Mouse (Mus musculus): ENCODE results near the gene Hoxd11. TPM values are rescaled to one million over a fixed set of nuclear protein-coding genes. Genes with fewer than 3 reads are reported as not detected.

Hoxd11 gene
- polyA plus RNA-seq, 1 experiment: 2.8 TPM

GRCm38 (mm10) chr2:74705467-74706089 lies 26.2 kb downstream of the Hoxd11 start:
- TF ChIP-seq CTCF (IDR thresholded peaks at IDR 0.05; ENCODE audit: borderline replicate concordance, insufficient read depth, low read length): no peak
- TF ChIP-seq POLR2A (IDR thresholded peaks at IDR 0.05; ENCODE audit: low read depth, low read length): no peak; the same call in 1 of the 2 replicates
- peak overlapping the region; percentile 26 for H3K4me3 ChIP-seq (ENCODE audit: insufficient read depth, low read length)
- H3K27ac ChIP-seq (ENCODE audit: insufficient read depth, low read length): peak overlapping the region; percentile 28; the same call in 1 of the 2 replicates
- no peaks in the 10 kb centered on the region for H3K4me1 ChIP-seq (ENCODE audit: control insufficient read depth, insufficient read depth, low read length)

GRCm38 (mm10) chr2:74706393-74706960 lies 27.1 kb downstream of the Hoxd11 start:
- Histone ChIP-seq H3K27ac (ENCODE audit: insufficient read depth, low read length) (no peak overlapping the region), H3K4me3 (ENCODE audit: insufficient read depth, low read length) (peak overlapping the region; percentile 26), H3K4me1 (ENCODE audit: control insufficient read depth, insufficient read depth, low read length) (no peaks in the 10 kb centered on the region)
- no peak for TF ChIP-seq CTCF (IDR thresholded peaks at IDR 0.05; ENCODE audit: borderline replicate concordance, insufficient read depth, low read length)
- no peak for TF ChIP-seq POLR2A (IDR thresholded peaks at IDR 0.05; ENCODE audit: low read depth, low read length)

- no peaks in the 10 kb centered on the region for H3K4me1 ChIP-seq (ENCODE audit: control insufficient read depth, insufficient read depth, low read length)
- no peak overlapping the region for H3K4me3 ChIP-seq (ENCODE audit: insufficient read depth, low read length)
- no peak for TF ChIP-seq POLR2A (IDR thresholded peaks at IDR 0.05; ENCODE audit: low read depth, low read length)
- TF ChIP-seq CTCF (IDR thresholded peaks at IDR 0.05; ENCODE audit: borderline replicate concordance, insufficient read depth, low read length): no peak
- H3K27ac ChIP-seq (ENCODE audit: insufficient read depth, low read length): no peak overlapping the region
Measured at GRCm38 (mm10) chr2:74707599-74707998, 28.2 kb downstream of the Hoxd11 start.

- Histone ChIP-seq H3K27ac (ENCODE audit: insufficient read depth, low read length) (no peak overlapping the region), H3K4me3 (ENCODE audit: insufficient read depth, low read length) (no peak overlapping the region), H3K4me1 (ENCODE audit: control insufficient read depth, insufficient read depth, low read length) (no peaks in the 10 kb centered on the region)
- TF ChIP-seq CTCF (IDR thresholded peaks at IDR 0.05; ENCODE audit: borderline replicate concordance, insufficient read depth, low read length): no peak
- no peak for TF ChIP-seq POLR2A (IDR thresholded peaks at IDR 0.05; ENCODE audit: low read depth, low read length)
Measured at GRCm38 (mm10) chr2:74708676-74709075, 29.3 kb downstream of the Hoxd11 start.

- no peak for TF ChIP-seq POLR2A (IDR thresholded peaks at IDR 0.05; ENCODE audit: low read depth, low read length)
- TF ChIP-seq CTCF (IDR thresholded peaks at IDR 0.05; ENCODE audit: borderline replicate concordance, insufficient read depth, low read length): no peak
- Histone ChIP-seq H3K27ac (ENCODE audit: insufficient read depth, low read length) (no peak overlapping the region), H3K4me1 (ENCODE audit: control insufficient read depth, insufficient read depth, low read length) (no peaks in the 10 kb centered on the region), H3K4me3 (ENCODE audit: insufficient read depth, low read length) (no peak overlapping the region)
Measured at GRCm38 (mm10) chr2:74709465-74710419, 30.4 kb downstream of the Hoxd11 start.

- H3K4me1 ChIP-seq (ENCODE audit: control insufficient read depth, insufficient read depth, low read length): no peaks in the 10 kb centered on the region
- peak overlapping the region; percentile 44 for H3K4me3 ChIP-seq (ENCODE audit: insufficient read depth, low read length)
- TF ChIP-seq CTCF (IDR thresholded peaks at IDR 0.05; ENCODE audit: borderline replicate concordance, insufficient read depth, low read length): no peak
- no peak; the same call in 1 of the 2 replicates for TF ChIP-seq POLR2A (IDR thresholded peaks at IDR 0.05; ENCODE audit: low read depth, low read length)
- H3K27ac ChIP-seq (ENCODE audit: insufficient read depth, low read length): peak overlapping the region; percentile 78; the same call in 1 of the 2 replicates
Measured at GRCm38 (mm10) chr2:74710929-74711543, 31.7 kb downstream of the Hoxd11 start.

GRCm38 (mm10) chr2:74711721-74712621 lies 32.6 kb downstream of the Hoxd11 start, which contains the start of the genes Hoxd3 and Hoxd4:
TSS of gene Hoxd3 (plus strand) at chr2:74711927.
TSS of gene Hoxd4 (plus strand) at chr2:74711929.
- peak within 1 kb of the TSS; percentile 44 for H3K4me3 ChIP-seq (ENCODE audit: insufficient read depth, low read length)
- H3K27ac ChIP-seq (ENCODE audit: insufficient read depth, low read length): peak within 1 kb of the TSS; percentile 78
- no peaks in the 10 kb centered on the region for H3K4me1 ChIP-seq (ENCODE audit: control insufficient read depth, insufficient read depth, low read length)

GRCm38 (mm10) chr2:74713239-74714150 lies 34.1 kb downstream of the Hoxd11 start:
- Histone ChIP-seq H3K4me3 (ENCODE audit: insufficient read depth, low read length) (0 out of 2 replicates have a peak overlapping the region, but pooled peaks have one; percentile 2), H3K4me1 (ENCODE audit: control insufficient read depth, insufficient read depth, low read length) (no peaks in the 10 kb centered on the region), H3K27ac (ENCODE audit: insufficient read depth, low read length) (peak overlapping the region; percentile 72)
- TF ChIP-seq CTCF (IDR thresholded peaks at IDR 0.05; ENCODE audit: borderline replicate concordance, insufficient read depth, low read length) (no peak), POLR2A (IDR thresholded peaks at IDR 0.05; ENCODE audit: low read depth, low read length) (no peak; the same call in 1 of the 2 replicates)

More at GRCm38 (mm10) chr2:74711721-74712621, 32.6 kb downstream of the Hoxd11 start, which contains the start of the genes Hoxd3 and Hoxd4:
- TF ChIP-seq CTCF (IDR thresholded peaks at IDR 0.05; ENCODE audit: borderline replicate concordance, insufficient read depth, low read length): no peak
- TF ChIP-seq POLR2A (IDR thresholded peaks at IDR 0.05; ENCODE audit: low read depth, low read length): no peak
